Mouse (Mus musculus) hindbrain, embryonic 11.5 days (tissue): Measurements from ENCODE around the gene Ctrl. TPM values are rescaled to one million over a fixed set of nuclear protein-coding genes. Genes with fewer than 3 reads are reported as not detected.

Experiments used
- ATAC-seq: fragments of 200-750 bp; cut with Nextera tagmentation; 2 replicates; pipeline ENCODE4 v1.8.0; 2017; ENCODE audit warnings: mild to moderate bottlenecking, moderate TSS enrichment, moderate library complexity; ENCODE audit not compliant: low FRiP score
- DNase-seq: peaks from one replicate; pipeline ENCODE4 v3.0.0-alpha.2; 2015; ENCODE audit warnings: low spot score
- H3K27ac ChIP-seq: fragments of 300-500 bp; sonication (generic); 2 replicates; pipeline ENCODE4 v1.5.1; 2014; ENCODE audit warnings: mild to moderate bottlenecking, low read depth, low read length
- H3K27me3 ChIP-seq: fragments of 300-500 bp; sonication (generic); 2 replicates; pipeline ENCODE4 v1.6.1; 2014; ENCODE audit warnings: mild to moderate bottlenecking, low read length, moderate library complexity, mixed read lengths; ENCODE audit not compliant: control insufficient read depth, insufficient read depth
- H3K36me3 ChIP-seq: fragments of 300-500 bp; sonication (generic); 2 replicates; pipeline ENCODE4 v1.6.1; 2014; ENCODE audit warnings: mild to moderate bottlenecking, low read length, moderate library complexity, mixed read lengths; ENCODE audit not compliant: control insufficient read depth, insufficient read depth
- H3K4me1 ChIP-seq: fragments of 300-500 bp; sonication (generic); replicated peaks from 2 replicates; pipeline ENCODE4 v1.6.1; 2014; ENCODE audit warnings: low read length, mixed read lengths; ENCODE audit not compliant: control insufficient read depth, insufficient read depth
- H3K4me2 ChIP-seq: fragments of 300-500 bp; sonication (generic); replicated peaks from 2 replicates; pipeline ENCODE4 v1.6.1; 2014; ENCODE audit warnings: mild to moderate bottlenecking, low read depth, low read length
- H3K4me3 ChIP-seq: fragments of 300-500 bp; sonication (generic); 2 replicates; pipeline ENCODE4 v1.5.1; 2014; ENCODE audit warnings: low read depth, low read length
- H3K9ac ChIP-seq: fragments of 300-500 bp; sonication (generic); 2 replicates; pipeline ENCODE4 v1.6.1; 2014; ENCODE audit warnings: low read depth, low read length
- H3K9me3 ChIP-seq: fragments of 300-500 bp; sonication (generic); 2 replicates; pipeline ENCODE4 v1.6.1; 2016; ENCODE audit warnings: low read length; ENCODE audit not compliant: control insufficient read depth
- WGBS: fragments of 180-500 bp; shearing (Covaris S2); extraction: QIAGEN DNeasy Blood & Tissue Kit; methylation state at CpG from one replicate; pipeline ENCODE4 v1.1.7; 2014; 5-methylcytosine and 5-hydroxymethylcytosine counted together
- polyA plus RNA-seq: library from polyadenylated mRNA; unstranded; fragments of >200 nt; fragmentation: Nextera tagmentation; extraction: Ambion mirVana; gene quantifications from 2 replicates; pipeline ENCODE4 v1.2.1, GENCODE M21; 2014

The Ctrl gene
- polyA plus RNA-seq, 1 experiment from 2014 or later: 1.3 TPM

DNA sequence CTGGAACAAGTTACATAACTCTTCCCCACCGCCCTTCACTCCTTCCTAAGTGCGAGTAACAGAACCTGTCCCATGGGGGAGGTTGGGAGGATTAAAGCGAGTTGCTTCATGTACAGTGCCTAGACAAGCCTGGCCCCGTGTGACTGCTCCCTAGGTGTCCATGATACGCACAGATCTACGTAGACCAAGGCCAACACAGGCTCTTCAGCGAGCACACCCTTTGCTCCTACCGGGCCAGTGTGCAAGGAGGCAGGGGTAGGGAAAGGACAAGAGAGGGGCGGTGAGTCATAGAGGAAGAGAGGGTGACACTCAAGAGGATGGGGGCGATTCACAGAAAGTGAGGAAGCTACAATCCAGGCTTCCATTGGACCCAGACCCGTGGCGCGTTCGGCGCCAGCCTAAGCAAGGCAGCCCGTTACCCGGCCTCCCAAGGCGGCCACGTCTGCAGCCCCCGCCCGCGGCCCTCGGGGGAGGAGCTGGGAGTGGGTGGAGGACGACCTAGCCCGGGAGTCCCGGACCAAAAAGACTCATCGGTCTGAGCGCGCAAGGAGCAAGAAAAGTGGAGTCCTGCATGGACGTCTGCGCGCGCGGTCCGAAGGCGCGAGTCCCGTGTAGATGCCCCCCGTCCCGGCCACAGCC is 31.7 kb upstream of the Ctrl start:
- Histone ChIP-seq H3K27ac (no peak overlapping the region), H3K4me3 (peak overlapping the region; percentile 56), H3K27me3 (peaks cover 22% of the 10 kb centered on the region), H3K9ac (peak overlapping the region; percentile 62), H3K4me1 (0 out of 2 replicates have a peak, but pooled peaks cover 2% of the 10 kb centered on the region), H3K9me3 (no peaks in the 10 kb centered on the region), H3K4me2 (peak overlapping the region; percentile 75), H3K36me3 (no peaks in the 10 kb centered on the region)
- ATAC-seq: peak; percentile 67
- 3% methylated on average over 34 of the region's 40 CpGs for WGBS
- DNase-seq: peak; percentile 32

GRCm38 (mm10) chr8:105964506-105965265 is 31.0 kb upstream of the Ctrl start:
- Histone ChIP-seq H3K9me3 (no peaks in the 10 kb centered on the region), H3K4me1 (0 out of 2 replicates have a peak, but pooled peaks cover 2% of the 10 kb centered on the region), H3K4me2 (peak overlapping the region; percentile 75; the same call in 1 of the 2 replicates), H3K4me3 (peak overlapping the region; percentile 56), H3K27me3 (peaks cover 22% of the 10 kb centered on the region), H3K9ac (no peak overlapping the region), H3K36me3 (no peaks in the 10 kb centered on the region), H3K27ac (no peak overlapping the region)
- DNase-seq: no peak
- no peak for ATAC-seq
- 69% methylated on average over 12 of the region's 12 CpGs for WGBS

GRCm38 (mm10) chr8:105961536-105961935 is 27.9 kb upstream of the Ctrl start:
- no peak overlapping the region for H3K4me3 ChIP-seq
- WGBS: 88% methylated on average over 10 of the region's 10 CpGs
- DNase-seq (no peak), ATAC-seq (no peak)
- H3K36me3 ChIP-seq: no peaks in the 10 kb centered on the region
- H3K4me1 ChIP-seq: 0 out of 2 replicates have a peak, but pooled peaks cover 2% of the 10 kb centered on the region
- H3K9me3 ChIP-seq: no peaks in the 10 kb centered on the region
- peaks cover 18% of the 10 kb centered on the region for H3K27me3 ChIP-seq
- H3K27ac ChIP-seq: no peak overlapping the region
- H3K4me2 ChIP-seq: no peak overlapping the region
- no peak overlapping the region for H3K9ac ChIP-seq

- WGBS: 70% methylated on average over 14 of the region's 14 CpGs
- Histone ChIP-seq H3K4me1 (0 out of 2 replicates have a peak, but pooled peaks cover 2% of the 10 kb centered on the region), H3K9ac (no peak overlapping the region), H3K4me3 (no peak overlapping the region), H3K9me3 (no peaks in the 10 kb centered on the region), H3K36me3 (no peaks in the 10 kb centered on the region), H3K27ac (no peak overlapping the region), H3K4me2 (no peak overlapping the region), H3K27me3 (peaks cover 14% of the 10 kb centered on the region)
- DNase-seq: no peak
- ATAC-seq: no peak
Measured at GRCm38 (mm10) chr8:105961101-105961500, 27.4 kb upstream of the Ctrl start.

- DNase-seq (no peak), ATAC-seq (no peak)
- H3K9me3 ChIP-seq: no peaks in the 10 kb centered on the region
- H3K4me1 ChIP-seq: no peaks in the 10 kb centered on the region
- no peak overlapping the region for H3K4me3 ChIP-seq
- no peak overlapping the region for H3K27ac ChIP-seq
- no peaks in the 10 kb centered on the region for H3K36me3 ChIP-seq
- 89% methylated on average over 7 of the region's 7 CpGs for WGBS
- H3K9ac ChIP-seq: no peak overlapping the region
- no peak overlapping the region for H3K4me2 ChIP-seq
- H3K27me3 ChIP-seq: no peaks in the 10 kb centered on the region
Measured at GRCm38 (mm10) chr8:105959350-105959749, 25.7 kb upstream of the Ctrl start.

- ATAC-seq (no peak), DNase-seq (no peak)
- 68% methylated on average over 3 of the region's 4 CpGs for WGBS
- Histone ChIP-seq H3K4me1 (no peaks in the 10 kb centered on the region), H3K9ac (no peak overlapping the region), H3K27me3 (no peaks in the 10 kb centered on the region), H3K9me3 (no peaks in the 10 kb centered on the region), H3K27ac (no peak overlapping the region), H3K4me3 (no peak overlapping the region), H3K4me2 (no peak overlapping the region), H3K36me3 (no peaks in the 10 kb centered on the region)
Measured at GRCm38 (mm10) chr8:105957813-105958212, 24.2 kb upstream of the Ctrl start.

GRCm38 (mm10) chr8:105956556-105956955 is 22.9 kb upstream of the Ctrl start:
- no peak for ATAC-seq
- Histone ChIP-seq H3K4me2 (no peak overlapping the region), H3K4me1 (no peaks in the 10 kb centered on the region), H3K36me3 (no peaks in the 10 kb centered on the region), H3K9ac (no peak overlapping the region), H3K27me3 (no peaks in the 10 kb centered on the region), H3K27ac (no peak overlapping the region), H3K4me3 (no peak overlapping the region), H3K9me3 (no peaks in the 10 kb centered on the region)
- DNase-seq: no peak
- 85% methylated on average over 4 of the region's 4 CpGs for WGBS

DNA sequence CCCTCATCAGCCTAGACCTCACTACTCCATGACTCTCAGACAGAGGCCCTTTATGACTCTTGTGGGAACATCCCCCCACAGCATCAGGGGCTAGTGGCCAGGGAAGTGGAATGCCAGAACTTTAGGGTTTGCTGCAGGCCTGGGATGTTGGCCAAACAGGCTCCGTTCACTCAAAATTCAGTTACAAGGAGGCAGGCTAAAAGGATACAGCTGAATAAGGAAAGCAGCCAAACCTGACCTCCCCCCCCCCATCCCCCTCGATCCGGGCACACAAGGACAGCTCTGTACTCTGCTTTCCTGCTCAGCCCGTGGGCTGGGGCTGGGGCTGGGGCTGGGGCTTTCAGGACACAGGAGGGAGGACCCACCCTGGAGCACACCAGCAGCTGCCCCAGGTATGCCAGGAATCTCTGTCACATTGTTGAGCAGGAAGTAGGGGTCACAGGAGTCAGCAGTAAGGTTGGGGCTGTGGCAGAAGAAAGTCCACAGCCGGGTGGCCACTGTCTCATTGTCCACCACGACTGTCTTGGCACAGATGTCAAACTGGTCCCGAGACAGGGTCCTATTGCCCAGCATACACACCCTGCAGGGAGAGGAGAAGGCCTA is 17.5 kb upstream of the Ctrl start:
- Histone ChIP-seq H3K36me3 (no peaks in the 10 kb centered on the region), H3K27me3 (no peaks in the 10 kb centered on the region), H3K27ac (no peak overlapping the region), H3K9me3 (no peaks in the 10 kb centered on the region), H3K4me1 (no peaks in the 10 kb centered on the region), H3K9ac (no peak overlapping the region), H3K4me3 (no peak overlapping the region), H3K4me2 (no peak overlapping the region)
- no peak for DNase-seq
- 54% methylated on average over 7 of the region's 7 CpGs for WGBS
- no peak for ATAC-seq
